Mouse (Mus musculus) cortical plate, adult 2 months (tissue): ENCODE data around the gene Egfl7. TPM values are rescaled to one million over a fixed set of nuclear protein-coding genes. Genes with fewer than 3 reads are reported as not detected.

Experiments
- H3K27ac ChIP-seq: fragments of 200-500 bp; 2 replicates; pipeline ENCODE4 v1.5.1; 2012; ENCODE audit warnings: low read length, control low read depth, inconsistent platforms; ENCODE audit not compliant: insufficient read depth
- H3K4me1 ChIP-seq: fragments of 200-500 bp; 2 replicates; pipeline ENCODE4 v1.6.1; 2011; ENCODE audit warnings: low read length; ENCODE audit not compliant: control insufficient read depth, insufficient read depth
- H3K4me3 ChIP-seq: fragments of 200-500 bp; 2 replicates; pipeline ENCODE4 v1.5.1; 2011; ENCODE audit warnings: mild to moderate bottlenecking, low read length, control low read depth; ENCODE audit not compliant: insufficient read depth
- CTCF ChIP-seq: fragments of 200-500 bp; IDR thresholded peaks from 2 replicates; pipeline ENCODE4 v1.5.1; 2011; ENCODE audit warnings: mild to moderate bottlenecking, control low read depth, low read length; ENCODE audit not compliant: insufficient read depth; ENCODE audit errors: extremely low read depth
- POLR2A ChIP-seq: fragments of 200-500 bp; IDR thresholded peaks from 2 replicates; pipeline ENCODE4 v1.6.1; 2011; ENCODE audit warnings: mild to moderate bottlenecking, low read length, control low read depth; ENCODE audit not compliant: insufficient read depth; ENCODE audit errors: extremely low read depth
- polyA plus RNA-seq: library from polyadenylated mRNA; depleted of rRNA; stranded (reverse); fragments of >200 nt; gene quantifications from 2 replicates; pipeline ENCODE4 v1.2.3, GENCODE M21; 2012; rRNA removed

Gene Egfl7
- polyA plus RNA-seq, 1 experiment = 137 TPM

- peak overlapping the region; percentile 74 for H3K27ac ChIP-seq
- H3K4me1 ChIP-seq = peaks cover 5% of the 10 kb centered on the region
- peak; percentile 74 for TF ChIP-seq CTCF
- peak; percentile 99 for TF ChIP-seq POLR2A
- H3K4me3 ChIP-seq = peak overlapping the region; percentile 91
These were observed 60.3 kb downstream of the Egfl7 start for GRCm38 (mm10) chr2:26639838-26640830.

GRCm38 (mm10) chr2:26641006-26641647, 61.3 kb downstream of the Egfl7 start:
- H3K4me1 ChIP-seq = peaks cover 5% of the 10 kb centered on the region
- no peak overlapping the region for H3K4me3 ChIP-seq
- TF ChIP-seq CTCF (no peak), POLR2A (no peak)
- H3K27ac ChIP-seq = no peak overlapping the region

Other genes with a start within 250 kb of the Egfl7 start
- 37.9 and 38.0 TPM in 2 replicates for gene Dnlz, start 227.9 kb upstream of the Egfl7 start, polyA plus RNA-seq
- 5.2 and 5.3 TPM in 2 replicates for gene Card9, start 219.1 kb upstream of the Egfl7 start, polyA plus RNA-seq
- gene Snapc4, start 199.4 kb upstream of the Egfl7 start, polyA plus RNA-seq = 81.7 and 92.4 TPM in 2 replicates
- 284 and 325 TPM in 2 replicates for gene Entr1, start 190.7 kb upstream of the Egfl7 start, polyA plus RNA-seq
- gene Pmpca, start 190.7 kb upstream of the Egfl7 start, polyA plus RNA-seq = 102 TPM in 2 replicates
- gene Inpp5e, start 170.8 kb upstream of the Egfl7 start, polyA plus RNA-seq = 28.7 and 32.6 TPM in 2 replicates
- gene Sec16a, start 134.8 kb upstream of the Egfl7 start, polyA plus RNA-seq = 30.6 and 32.2 TPM in 2 replicates
- 10.9 and 11.1 TPM in 2 replicates for gene Notch1, start 63.4 kb upstream of the Egfl7 start, polyA plus RNA-seq
- not detected in 2 replicates for gene Gm20532, start 6.6 kb downstream of the Egfl7 start, polyA plus RNA-seq
- 2.3 TPM in 2 replicates for gene Agpat2, start 24.4 kb downstream of the Egfl7 start, polyA plus RNA-seq
- 88.8 and 95.7 TPM in 2 replicates for gene Fam69b, start 48.4 kb downstream of the Egfl7 start, polyA plus RNA-seq
- not detected in 2 replicates for gene Lcn4, start 91.3 kb downstream of the Egfl7 start, polyA plus RNA-seq